Mouse (Mus musculus) macrophage (primary cell): ENCODE results near the gene Hist1h1e. TPM values are rescaled to one million over a fixed set of nuclear protein-coding genes. Genes with fewer than 3 reads are reported as not detected.
"Not testable (repeated sequence)": the region's sequence is repeated elsewhere in the genome, so short reads cannot be mapped to it uniquely, and the experiment has no call there.

ENCODE experiments used
- H3K27ac ChIP-seq: fragments of 350-480 bp; formaldehyde crosslinking; 2 replicates; pipeline ENCODE4 v1.9.0; 2021
- H3K36me3 ChIP-seq: fragments of 350-480 bp; formaldehyde crosslinking; 2 replicates; pipeline ENCODE4 v1.9.0; 2021; ENCODE audit errors: inconsistent target
- H3K4me3 ChIP-seq: fragments of 350-480 bp; formaldehyde crosslinking; 2 replicates; pipeline ENCODE4 v1.9.0; 2021; ENCODE audit errors: inconsistent target
- H3K79me2 ChIP-seq: fragments of 350-480 bp; formaldehyde crosslinking; 2 replicates; pipeline ENCODE4 v1.9.0; 2021; ENCODE audit errors: inconsistent target
- WGBS: methylation state at CpG from one replicate; pipeline ENCODE4 v1.1.7; 2026; ENCODE audit warnings: inconsistent platforms; ENCODE audit not compliant: missing documents; 5-methylcytosine and 5-hydroxymethylcytosine counted together
- polyA plus RNA-seq: library from polyadenylated mRNA; stranded (reverse); fragments of 250-400 nt; gene quantifications from 3 replicates; pipeline ENCODE4 v1.2.4, GENCODE M21; 2018; ENCODE audit warnings: inconsistent platforms

The Hist1h1e gene
- polyA plus RNA-seq, 1 experiment from 2014 or later, result 0.34 TPM

- no peaks in the 10 kb centered on the region for H3K79me2 ChIP-seq
- no peaks in the 10 kb centered on the region for H3K36me3 ChIP-seq
- no peak overlapping the region for H3K4me3 ChIP-seq
- H3K27ac ChIP-seq, result peak overlapping the region; percentile 88
Measured at GRCm38 (mm10) chr13:23583387-23584068, 38.8 kb downstream of the Hist1h1e start.

DNA sequence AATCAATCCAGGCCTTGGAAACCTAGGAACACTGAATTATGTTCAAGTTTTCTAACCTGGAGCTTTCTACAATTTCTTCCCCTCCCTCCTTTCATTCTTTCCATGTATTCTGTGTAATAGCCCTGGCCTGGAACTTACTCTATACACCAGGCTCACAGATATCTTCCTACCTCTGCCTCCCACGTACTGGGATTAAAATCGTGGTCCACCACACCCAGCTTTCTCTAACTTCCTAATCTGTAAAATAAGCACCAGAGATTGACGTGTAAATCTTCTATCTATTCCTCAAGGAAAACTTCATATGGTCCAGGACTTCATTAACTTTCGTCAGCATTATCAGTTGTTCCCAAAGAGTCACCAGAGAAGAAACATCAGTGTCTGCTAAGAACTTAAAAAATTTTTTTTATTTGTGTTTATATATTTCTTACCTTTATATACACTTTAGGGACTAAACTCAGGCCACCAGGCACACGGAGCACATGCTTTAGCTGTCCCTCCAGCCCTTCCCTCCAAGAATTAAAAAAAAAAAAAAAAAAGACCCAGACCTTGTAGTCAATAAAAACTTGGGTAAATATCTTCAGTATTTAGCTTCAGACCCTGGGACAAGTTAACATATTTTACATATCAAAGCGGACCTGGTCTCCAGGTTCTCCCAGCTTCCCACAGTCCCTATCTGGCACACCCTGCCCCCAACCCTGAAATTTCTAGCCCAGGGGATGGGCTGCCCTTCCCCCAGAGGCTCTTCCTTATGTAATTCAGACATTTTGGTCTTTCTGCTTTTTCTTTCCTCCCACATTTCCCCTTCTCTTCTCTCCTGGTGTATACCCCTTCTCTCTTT lies 39.9 kb downstream of the Hist1h1e start:
- WGBS, result 27% methylated on average over 6 of the region's 6 CpGs
- Histone ChIP-seq H3K27ac (peak overlapping the region; percentile 88), H3K79me2 (no peaks in the 10 kb centered on the region), H3K36me3 (no peaks in the 10 kb centered on the region), H3K4me3 (peak overlapping the region; percentile 32)

GRCm38 (mm10) chr13:23581408-23582218 lies 40.7 kb downstream of the Hist1h1e start, which contains the start of gene Hist1h4d:
Hist1h4d (plus strand) TSS chr13:23581598.
- whole genome bisulfite sequencing, result 0% methylated on average over 40 of the region's 43 CpGs
- Histone ChIP-seq H3K4me3 (peak within 1 kb of the TSS; percentile 32), H3K36me3 (no peaks in the 10 kb centered on the region), H3K27ac (peak within 1 kb of the TSS; percentile 88), H3K79me2 (no peaks in the 10 kb centered on the region)

DNA sequence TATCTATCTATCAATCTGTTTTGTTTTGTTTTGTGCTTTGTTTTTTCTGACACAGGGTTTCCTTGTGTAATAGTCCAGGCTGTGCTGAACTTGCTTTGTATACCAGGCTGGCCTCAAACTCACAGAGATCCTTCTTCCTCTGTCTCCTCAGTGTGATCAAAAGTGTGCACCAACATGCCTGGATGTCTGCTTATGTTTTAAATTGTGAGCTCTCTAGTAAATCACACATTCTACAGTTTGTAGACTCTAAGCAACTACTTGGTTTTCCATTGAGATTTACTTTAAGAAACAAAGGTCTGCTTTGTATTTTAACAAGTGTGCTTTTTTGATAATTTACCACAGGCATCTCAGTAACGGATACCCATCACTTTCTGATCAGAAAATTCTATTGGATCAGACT lies 44.5 kb downstream of the Hist1h1e start:
- Histone ChIP-seq H3K79me2 (peaks cover 6% of the 10 kb centered on the region; the same call in 1 of the 2 replicates), H3K36me3 (no peaks in the 10 kb centered on the region), H3K4me3 (no peak overlapping the region), H3K27ac (no peak overlapping the region)
- WGBS, result 92% methylated on average over 1 of the region's 1 CpGs

DNA sequence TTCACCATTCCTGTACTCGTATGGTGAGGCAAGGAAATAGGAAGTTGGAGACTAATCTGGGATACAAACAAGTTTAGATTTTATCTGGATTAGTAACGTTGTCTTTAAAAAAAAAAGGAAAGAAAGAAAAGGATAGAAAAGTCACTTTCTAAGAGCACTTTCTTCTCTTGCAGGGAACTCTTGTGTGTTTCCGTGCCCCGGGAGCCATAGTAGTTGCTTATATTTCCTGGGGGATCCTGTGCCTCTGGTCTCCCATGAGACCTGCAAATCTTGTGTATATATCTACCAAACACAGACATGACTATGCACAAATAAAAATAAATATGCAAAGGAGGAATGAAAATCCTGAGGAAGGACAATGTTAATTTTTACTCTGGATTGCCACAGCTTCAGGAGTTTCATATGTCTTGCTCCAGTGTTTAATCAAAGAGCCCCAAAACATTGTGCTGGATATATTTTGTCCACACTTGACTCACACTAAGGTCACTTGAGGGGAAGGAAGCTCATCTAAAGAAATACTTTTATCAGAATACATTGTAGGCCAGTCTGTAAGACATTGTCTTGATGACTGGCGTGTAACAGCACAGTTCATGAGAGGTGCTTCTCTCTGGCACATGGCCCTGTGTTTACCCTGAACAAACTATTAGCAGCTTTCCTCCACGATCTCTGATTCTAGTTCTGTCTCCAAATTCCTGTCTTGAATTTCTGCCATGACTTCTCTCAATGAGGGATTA lies 45.3 kb downstream of the Hist1h1e start:
- H3K36me3 ChIP-seq, result no peaks in the 10 kb centered on the region
- peak overlapping the region; percentile 54 for H3K27ac ChIP-seq
- WGBS, result 65% methylated on average over 6 of the region's 6 CpGs
- H3K79me2 ChIP-seq, result peaks cover 14% of the 10 kb centered on the region; the same call in 1 of the 2 replicates
- peak overlapping the region; percentile 29; the same call in 1 of the 2 replicates for H3K4me3 ChIP-seq

DNA sequence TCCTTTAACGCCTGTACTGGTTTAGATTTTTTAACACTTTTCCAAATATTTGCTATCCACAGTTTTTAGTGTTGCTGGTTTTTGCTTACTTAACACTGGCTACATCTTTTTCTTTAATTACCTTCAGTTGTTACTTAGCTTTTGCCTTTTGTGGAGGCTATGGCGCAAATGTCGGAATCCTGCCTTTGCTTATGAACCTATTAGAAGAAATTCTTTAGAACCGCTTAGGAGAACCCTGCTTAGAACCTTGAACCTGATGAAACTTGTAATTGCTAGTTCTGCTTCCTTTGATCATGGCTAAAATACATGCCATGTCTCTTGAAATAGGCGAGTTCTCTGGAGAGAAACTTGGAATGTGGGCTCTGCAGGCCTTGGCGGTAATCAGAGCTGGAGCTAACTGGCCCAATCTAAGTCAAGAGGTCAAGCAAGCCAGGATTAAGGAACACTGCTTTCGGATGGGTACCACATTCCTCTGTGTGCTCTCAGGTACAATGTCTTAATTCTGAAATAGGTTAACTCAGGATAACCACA lies 45.9 kb downstream of the Hist1h1e start:
- WGBS, result 52% methylated on average over 7 of the region's 7 CpGs

GRCm38 (mm10) chr13:23575864-23576313 lies 46.5 kb downstream of the Hist1h1e start:
- 4% methylated on average over 8 of the region's 40 CpGs for WGBS

More for the DNA sequence above, 45.9 kb downstream of the Hist1h1e start:
- peaks cover 18% of the 10 kb centered on the region; the same call in 1 of the 2 replicates for H3K79me2 ChIP-seq
- H3K36me3 ChIP-seq, result no peaks in the 10 kb centered on the region
- peak overlapping the region; percentile 54 for H3K27ac ChIP-seq
- peak overlapping the region; percentile 29 for H3K4me3 ChIP-seq

DNA sequence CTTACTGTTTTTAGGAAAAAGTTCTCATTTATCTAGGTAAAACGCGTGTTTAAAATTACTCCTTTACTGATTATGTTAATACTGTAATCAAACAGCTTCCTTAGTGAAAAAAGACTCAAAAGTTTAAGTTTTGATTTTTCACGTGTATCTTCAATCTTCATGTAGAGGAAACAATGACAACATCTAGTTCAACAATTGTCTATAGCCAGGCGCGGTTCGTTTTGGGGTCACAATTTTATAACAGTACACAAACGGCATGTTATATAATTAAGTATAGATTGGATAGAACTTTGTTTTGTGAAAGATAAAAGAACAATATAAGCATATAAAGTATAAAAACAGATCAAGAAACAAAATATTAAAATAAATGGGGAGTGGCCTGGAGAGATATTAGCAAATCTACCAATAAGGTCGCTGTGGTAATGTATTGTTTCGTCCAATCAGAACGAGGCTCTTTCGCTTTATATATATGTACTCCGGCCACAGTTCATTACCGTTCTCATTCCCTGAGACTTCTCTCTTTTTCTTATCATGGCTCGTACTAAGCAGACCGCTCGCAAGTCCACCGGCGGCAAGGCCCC lies 47.0 kb downstream of the Hist1h1e start, which contains the start of gene Hist1h3d:
Gene Hist1h3d (plus strand): TSS at position 493 of the 581 bp plus-strand sequence.
- peak within 1 kb of the TSS; percentile 29 for H3K4me3 ChIP-seq
- 2% methylated on average over 13 of the region's 18 CpGs for WGBS

More at GRCm38 (mm10) chr13:23575864-23576313, 46.5 kb downstream of the Hist1h1e start:
- not testable (repeated sequence) for H3K36me3 ChIP-seq
- H3K4me3 ChIP-seq, result peak overlapping the region; percentile 29
- H3K27ac ChIP-seq, result peak overlapping the region; percentile 54
- peaks cover 18% of the 10 kb centered on the region; the same call in 1 of the 2 replicates for H3K79me2 ChIP-seq

DNA sequence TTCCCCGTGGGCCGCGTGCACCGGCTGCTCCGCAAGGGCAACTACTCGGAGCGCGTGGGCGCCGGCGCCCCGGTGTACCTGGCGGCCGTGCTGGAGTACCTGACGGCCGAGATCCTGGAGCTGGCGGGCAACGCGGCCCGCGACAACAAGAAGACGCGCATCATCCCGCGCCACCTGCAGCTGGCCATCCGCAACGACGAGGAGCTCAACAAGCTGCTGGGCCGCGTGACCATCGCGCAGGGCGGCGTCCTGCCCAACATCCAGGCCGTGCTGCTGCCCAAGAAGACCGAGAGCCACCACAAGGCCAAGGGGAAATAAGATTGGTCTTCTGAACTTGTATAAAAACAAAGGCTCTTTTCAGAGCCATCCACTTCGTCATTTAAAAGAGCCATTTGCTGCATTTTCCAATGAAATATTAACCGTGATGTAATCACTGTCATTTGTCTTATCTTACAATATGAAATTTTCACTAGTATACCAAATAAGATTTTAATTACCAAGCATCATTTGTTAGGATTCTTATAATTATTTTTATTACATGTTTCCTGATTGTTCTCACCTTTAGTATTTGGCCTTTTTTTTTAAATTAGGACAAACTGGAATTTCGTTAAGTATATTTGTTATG lies 47.7 kb downstream of the Hist1h1e start:
- Histone ChIP-seq H3K4me3 (peak overlapping the region; percentile 13; the same call in 1 of the 2 replicates), H3K27ac (peak overlapping the region; percentile 67), H3K79me2 (peaks cover 18% of the 10 kb centered on the region; the same call in 1 of the 2 replicates)
- 5% methylated on average over 2 of the region's 39 CpGs for WGBS
- H3K36me3 ChIP-seq, result not testable (repeated sequence)

More for the DNA sequence above, 47.0 kb downstream of the Hist1h1e start, which contains the start of gene Hist1h3d:
- H3K36me3 ChIP-seq, result no peaks in the 10 kb centered on the region
- peak within 1 kb of the TSS; percentile 67 for H3K27ac ChIP-seq
- H3K79me2 ChIP-seq, result peaks cover 18% of the 10 kb centered on the region; the same call in 1 of the 2 replicates

- Histone ChIP-seq H3K79me2 (peaks cover 18% of the 10 kb centered on the region; the same call in 1 of the 2 replicates), H3K27ac (peak within 1 kb of the TSS; percentile 75), H3K4me3 (peak within 1 kb of the TSS; percentile 41)
- under 1% methylated on average over 23 of the region's 42 CpGs for WGBS
- not testable (repeated sequence) for H3K36me3 ChIP-seq
Measured at GRCm38 (mm10) chr13:23573898-23574524, 48.3 kb downstream of the Hist1h1e start, which contains the start of the genes Hist1h2bf and Hist1h2ad. Hist1h2bf (minus strand) TSS chr13:23574196. Hist1h2ad (plus strand) TSS chr13:23574381.

GRCm38 (mm10) chr13:23573034-23573897 lies 49.1 kb downstream of the Hist1h1e start:
- peaks cover 18% of the 10 kb centered on the region; the same call in 1 of the 2 replicates for H3K79me2 ChIP-seq
- H3K36me3 ChIP-seq, result not testable (repeated sequence)
- H3K27ac ChIP-seq, result peak overlapping the region; percentile 75
- H3K4me3 ChIP-seq, result peak overlapping the region; percentile 41
- WGBS, result 6% methylated on average over 14 of the region's 20 CpGs
